Mouse (Mus musculus) spleen, adult 2 months (tissue): ENCODE data around the gene Nrxn1.

Experiments used
- CTCF ChIP-seq: fragments of 200-500 bp; IDR thresholded peaks from 2 replicates; pipeline ENCODE4 v1.5.1; 2011; ENCODE audit warnings: mild to moderate bottlenecking, inconsistent platforms; ENCODE audit not compliant: insufficient read depth, insufficient read length, insufficient replicate concordance; ENCODE audit errors: extremely low read depth
- POLR2A ChIP-seq: fragments of 200-500 bp; IDR thresholded peaks from 2 replicates; pipeline ENCODE4 v1.6.1; 2011; ENCODE audit warnings: low read depth, low read length, inconsistent platforms

DNA sequence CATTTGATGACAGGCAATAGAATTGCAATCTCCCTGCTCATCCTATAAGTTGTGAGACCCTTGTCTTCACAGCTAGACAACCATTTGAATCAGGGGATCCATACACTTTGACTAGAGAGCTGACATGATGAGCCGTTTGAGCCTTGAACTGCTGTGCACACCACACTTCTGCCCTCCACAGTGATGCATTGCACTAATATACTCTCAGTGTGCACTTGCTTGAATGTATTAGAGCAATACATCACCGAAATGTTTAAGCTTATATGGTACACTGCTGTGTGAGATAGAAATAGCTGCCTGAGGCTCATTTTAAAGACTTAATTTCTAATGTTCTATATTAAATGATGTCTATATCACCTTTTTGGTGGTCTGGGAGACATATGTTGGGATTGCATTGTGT, 430.6 kb downstream of the Nrxn1 start:
- TF ChIP-seq POLR2A (no peak), CTCF (no peak)
